Mouse (Mus musculus) midbrain, embryonic 14.5 days (tissue): Measurements from ENCODE around the gene Peli2. TPM values are rescaled to one million over a fixed set of nuclear protein-coding genes. Genes with fewer than 3 reads are reported as not detected.

Experiments used
- ATAC-seq: fragments of 200-750 bp; cut with Nextera tagmentation; 2 replicates; pipeline ENCODE4 v1.8.0; 2017; ENCODE audit warnings: moderate number of reproducible peaks, moderate library complexity; ENCODE audit not compliant: low FRiP score, low TSS enrichment
- DNase-seq: peaks from one replicate; pipeline ENCODE4 v3.0.0-alpha.2; 2015
- H3K27ac ChIP-seq: fragments of 300-500 bp; sonication (generic); replicated peaks from 2 replicates; pipeline ENCODE4 v1.5.1; 2014; ENCODE audit warnings: mild to moderate bottlenecking, low read depth, low read length, moderate library complexity
- H3K27me3 ChIP-seq: fragments of 300-500 bp; sonication (generic); 2 replicates; pipeline ENCODE4 v1.6.1; 2014; ENCODE audit warnings: low read length, control low read depth, mixed read lengths; ENCODE audit not compliant: control insufficient read depth, insufficient read depth
- H3K36me3 ChIP-seq: fragments of 300-500 bp; sonication (generic); 2 replicates; pipeline ENCODE4 v1.6.1; 2014; ENCODE audit warnings: low read length, control low read depth; ENCODE audit not compliant: control insufficient read depth, insufficient read depth
- H3K4me1 ChIP-seq: fragments of 300-500 bp; sonication (generic); 2 replicates; pipeline ENCODE4 v1.6.1; 2014; ENCODE audit warnings: mild to moderate bottlenecking, antibody characterized with exemption, low read length, control low read depth; ENCODE audit not compliant: control insufficient read depth, insufficient read depth
- H3K4me2 ChIP-seq: fragments of 300-500 bp; sonication (generic); 2 replicates; pipeline ENCODE4 v1.6.1; 2014; ENCODE audit warnings: mild to moderate bottlenecking, low read length, moderate library complexity
- H3K4me3 ChIP-seq: fragments of 300-500 bp; sonication (generic); replicated peaks from 2 replicates; pipeline ENCODE4 v1.5.1; 2014; ENCODE audit warnings: low read depth, low read length
- H3K9ac ChIP-seq: fragments of 300-500 bp; sonication (generic); replicated peaks from 2 replicates; pipeline ENCODE4 v1.6.1; 2014; ENCODE audit warnings: mild to moderate bottlenecking, low read length, moderate library complexity
- H3K9me3 ChIP-seq: fragments of 300-500 bp; sonication (generic); 2 replicates; pipeline ENCODE4 v1.6.1; 2016; ENCODE audit warnings: low read length, control low read depth, mixed read lengths; ENCODE audit not compliant: control insufficient read depth
- WGBS: fragments of 180-500 bp; shearing (Covaris S2); extraction: QIAGEN DNeasy Blood & Tissue Kit; methylation state at CpG from one replicate; pipeline ENCODE4 v1.1.7; 2014; 5-methylcytosine and 5-hydroxymethylcytosine counted together
- polyA plus RNA-seq: library from polyadenylated mRNA; unstranded; fragments of >200 nt; fragmentation: Nextera tagmentation; extraction: Ambion mirVana; gene quantifications from 2 replicates; pipeline ENCODE4 v1.2.1, GENCODE M21; 2014

Peli2 gene
- polyA plus RNA-seq, 1 experiment from 2014 or later = 8.6 TPM

DNA sequence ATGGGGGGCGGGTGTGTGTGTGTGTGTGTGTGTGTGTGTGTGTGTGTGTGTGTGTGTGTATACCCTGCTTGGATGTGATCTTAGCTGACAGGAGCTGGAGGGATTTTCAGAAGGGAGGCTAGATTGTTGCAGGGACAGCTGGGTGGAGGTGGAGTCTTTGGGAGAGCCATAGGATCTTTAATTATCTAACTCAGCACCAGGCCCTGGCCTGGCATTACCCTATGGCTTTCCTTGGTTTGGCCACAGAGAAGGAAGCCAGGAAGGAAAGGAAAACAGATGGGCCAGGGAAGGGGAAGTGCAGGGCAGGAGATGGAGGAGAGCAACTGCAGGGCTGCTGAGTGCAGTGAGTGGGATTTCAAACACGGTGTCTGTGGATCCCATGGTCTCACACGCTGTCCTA is 18.8 kb downstream of the Peli2 start:
- 88% methylated on average over 3 of the region's 3 CpGs for WGBS
- Histone ChIP-seq H3K4me1 (peaks cover 37% of the 10 kb centered on the region), H3K9me3 (no peaks in the 10 kb centered on the region), H3K4me2 (no peak overlapping the region), H3K36me3 (no peaks in the 10 kb centered on the region), H3K27ac (no peak overlapping the region), H3K9ac (no peak overlapping the region), H3K4me3 (no peak overlapping the region), H3K27me3 (no peaks in the 10 kb centered on the region)
- ATAC-seq = no peak
- no peak for DNase-seq

DNA sequence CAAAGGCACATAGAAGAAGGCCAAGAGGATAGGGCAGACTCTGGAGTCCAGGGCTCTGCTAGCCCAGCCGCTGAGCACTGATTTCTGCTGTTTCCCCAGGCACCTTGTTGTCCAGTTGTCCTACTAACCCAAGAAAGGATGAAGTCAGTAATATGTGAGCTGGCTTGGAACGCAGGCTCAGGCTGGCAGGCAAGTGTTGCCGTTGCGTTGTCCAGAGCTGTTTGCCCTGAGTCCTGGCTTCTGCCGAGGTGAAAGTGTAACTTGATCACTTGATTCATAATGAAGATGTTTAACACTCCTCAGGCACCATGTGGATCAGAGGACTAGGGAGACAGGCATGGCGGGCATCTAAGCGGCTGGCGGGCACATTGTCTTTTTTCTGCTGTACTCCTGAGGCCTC is 21.1 kb downstream of the Peli2 start:
- Histone ChIP-seq H3K4me2 (no peak overlapping the region), H3K27me3 (no peaks in the 10 kb centered on the region), H3K4me3 (no peak overlapping the region), H3K27ac (no peak overlapping the region), H3K9ac (no peak overlapping the region), H3K9me3 (no peaks in the 10 kb centered on the region), H3K4me1 (peaks cover 25% of the 10 kb centered on the region), H3K36me3 (no peaks in the 10 kb centered on the region)
- DNase-seq (no peak), ATAC-seq (no peak)
- 57% methylated on average over 8 of the region's 8 CpGs for WGBS

DNA sequence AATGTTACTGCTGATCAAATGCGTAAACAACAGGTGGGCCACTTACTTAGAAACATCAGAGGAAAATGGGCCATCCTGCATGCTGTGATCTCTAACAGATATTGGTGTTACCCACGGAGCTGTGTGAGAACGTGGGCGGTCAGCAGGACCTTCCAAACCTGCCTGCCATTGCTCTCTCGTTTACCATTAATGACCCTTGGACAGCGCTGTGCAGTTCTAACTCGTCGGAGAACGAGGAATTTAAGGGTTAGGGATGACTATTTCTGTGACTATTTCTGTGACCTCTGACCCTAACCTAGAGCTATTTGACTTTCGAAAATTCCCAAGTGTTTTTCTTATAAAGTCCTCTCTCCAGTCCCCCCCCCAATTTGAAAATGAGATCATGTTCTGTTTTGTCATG is 22.1 kb downstream of the Peli2 start:
- no peak overlapping the region for H3K9ac ChIP-seq
- no peaks in the 10 kb centered on the region for H3K9me3 ChIP-seq
- H3K27me3 ChIP-seq = no peaks in the 10 kb centered on the region
- ATAC-seq (no peak), DNase-seq (no peak)
- H3K4me2 ChIP-seq = no peak overlapping the region
- no peak overlapping the region for H3K27ac ChIP-seq
- H3K36me3 ChIP-seq = no peaks in the 10 kb centered on the region
- no peak overlapping the region for H3K4me3 ChIP-seq
- WGBS = 75% methylated on average over 10 of the region's 10 CpGs
- H3K4me1 ChIP-seq = peaks cover 20% of the 10 kb centered on the region

DNA sequence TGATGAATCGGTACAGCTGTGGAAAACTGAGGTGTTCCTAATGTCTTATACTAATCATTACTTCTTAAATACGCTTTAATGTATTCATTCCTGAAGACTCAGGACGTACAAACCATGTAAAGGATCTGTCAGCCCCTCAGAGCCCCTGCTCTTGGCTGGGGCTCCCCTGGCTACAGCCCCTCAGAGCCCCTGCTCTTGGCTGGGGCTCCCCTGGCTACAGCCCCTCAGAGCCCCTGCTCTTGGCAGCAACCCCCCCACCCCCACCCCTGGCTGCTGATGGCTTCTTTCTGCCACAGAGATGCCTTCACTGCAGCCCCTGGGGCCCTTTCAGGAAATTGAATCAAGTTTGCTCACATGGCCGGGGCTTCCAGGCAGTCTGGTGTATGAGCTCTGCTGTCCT is 22.5 kb downstream of the Peli2 start:
- H3K27ac ChIP-seq = no peak overlapping the region
- ATAC-seq = no peak
- H3K9ac ChIP-seq = no peak overlapping the region
- peaks cover 16% of the 10 kb centered on the region for H3K4me1 ChIP-seq
- no peaks in the 10 kb centered on the region for H3K9me3 ChIP-seq
- H3K4me2 ChIP-seq = no peak overlapping the region
- no peaks in the 10 kb centered on the region for H3K36me3 ChIP-seq
- H3K27me3 ChIP-seq = no peaks in the 10 kb centered on the region
- no peak overlapping the region for H3K4me3 ChIP-seq
- 35% methylated on average over 4 of the region's 4 CpGs for WGBS
- DNase-seq = no peak

DNA sequence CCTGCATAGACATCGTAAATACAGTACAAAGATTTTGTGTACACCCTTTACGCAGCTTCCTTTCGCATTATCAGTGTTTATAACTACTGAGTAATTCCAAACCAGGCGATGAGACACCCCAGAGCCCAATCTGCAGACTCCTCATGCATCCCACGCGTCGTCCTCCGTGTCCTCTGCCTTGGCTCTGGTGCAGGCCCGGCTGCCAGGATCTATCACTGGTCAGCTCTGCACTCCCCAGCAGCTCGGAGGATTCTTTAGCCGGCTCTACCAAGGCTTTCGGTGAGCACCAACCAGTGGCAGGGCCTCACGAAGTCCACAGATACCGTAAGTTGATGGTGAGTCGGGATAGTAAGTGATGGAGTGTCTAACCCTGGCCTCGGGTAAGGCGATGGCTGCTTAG is 23.7 kb downstream of the Peli2 start:
- no peaks in the 10 kb centered on the region for H3K9me3 ChIP-seq
- H3K36me3 ChIP-seq = no peaks in the 10 kb centered on the region
- H3K27me3 ChIP-seq = no peaks in the 10 kb centered on the region
- 96% methylated on average over 17 of the region's 17 CpGs for WGBS
- H3K9ac ChIP-seq = no peak overlapping the region
- H3K4me1 ChIP-seq = peaks cover 12% of the 10 kb centered on the region
- ATAC-seq = no peak
- no peak overlapping the region for H3K27ac ChIP-seq
- no peak overlapping the region for H3K4me2 ChIP-seq
- DNase-seq = no peak
- H3K4me3 ChIP-seq = no peak overlapping the region

DNA sequence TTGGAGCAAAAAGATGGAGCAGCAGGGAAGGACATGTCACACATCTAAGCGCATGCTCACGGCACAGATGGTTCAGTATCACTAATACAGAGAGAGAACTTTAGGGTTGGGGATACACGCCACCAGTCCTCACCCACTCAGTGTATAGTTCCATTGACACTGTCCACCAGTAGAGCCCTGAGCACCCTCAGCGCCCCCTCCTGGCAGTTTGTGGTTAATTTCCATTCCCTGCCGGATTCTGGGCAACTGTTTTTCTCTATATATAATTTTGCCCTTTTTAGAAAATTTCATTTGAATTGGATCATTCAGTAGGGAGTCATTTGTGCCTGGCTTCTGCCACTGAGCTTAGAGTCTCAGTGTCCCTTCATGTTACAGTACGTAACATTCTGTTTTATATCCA is 27.1 kb downstream of the Peli2 start:
- DNase-seq (no peak), ATAC-seq (no peak)
- WGBS = 79% methylated on average over 6 of the region's 6 CpGs
- peaks cover 10% of the 10 kb centered on the region for H3K4me1 ChIP-seq
- no peak overlapping the region for H3K4me3 ChIP-seq
- no peaks in the 10 kb centered on the region for H3K27me3 ChIP-seq
- no peak overlapping the region for H3K9ac ChIP-seq
- H3K36me3 ChIP-seq = no peaks in the 10 kb centered on the region
- no peak overlapping the region for H3K4me2 ChIP-seq
- no peaks in the 10 kb centered on the region for H3K9me3 ChIP-seq
- H3K27ac ChIP-seq = no peak overlapping the region

DNA sequence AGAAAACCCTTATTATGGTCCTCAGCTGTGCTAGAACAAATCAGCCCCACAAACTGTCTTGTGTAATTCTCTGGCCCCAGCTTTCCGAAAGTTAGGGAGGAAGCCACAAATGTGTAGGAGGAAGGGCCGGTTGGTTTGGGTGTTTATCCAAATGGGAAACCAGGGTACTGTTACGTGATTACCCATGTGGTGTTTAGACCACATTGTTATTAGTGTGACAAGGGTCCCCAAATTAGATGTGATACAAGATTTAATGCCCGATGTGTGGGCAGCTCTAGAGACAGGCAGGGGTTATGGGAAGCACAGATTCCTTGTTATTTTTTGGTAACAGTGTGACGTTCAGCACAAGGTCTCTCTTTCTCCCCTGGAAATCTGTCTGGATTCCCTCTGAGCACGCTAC is 28.0 kb downstream of the Peli2 start:
- Histone ChIP-seq H3K4me3 (no peak overlapping the region), H3K4me2 (no peak overlapping the region), H3K4me1 (peaks cover 3% of the 10 kb centered on the region), H3K9ac (no peak overlapping the region), H3K36me3 (no peaks in the 10 kb centered on the region), H3K27me3 (no peaks in the 10 kb centered on the region), H3K9me3 (no peaks in the 10 kb centered on the region), H3K27ac (no peak overlapping the region)
- WGBS = 93% methylated on average over 6 of the region's 6 CpGs
- DNase-seq (no peak), ATAC-seq (no peak)

DNA sequence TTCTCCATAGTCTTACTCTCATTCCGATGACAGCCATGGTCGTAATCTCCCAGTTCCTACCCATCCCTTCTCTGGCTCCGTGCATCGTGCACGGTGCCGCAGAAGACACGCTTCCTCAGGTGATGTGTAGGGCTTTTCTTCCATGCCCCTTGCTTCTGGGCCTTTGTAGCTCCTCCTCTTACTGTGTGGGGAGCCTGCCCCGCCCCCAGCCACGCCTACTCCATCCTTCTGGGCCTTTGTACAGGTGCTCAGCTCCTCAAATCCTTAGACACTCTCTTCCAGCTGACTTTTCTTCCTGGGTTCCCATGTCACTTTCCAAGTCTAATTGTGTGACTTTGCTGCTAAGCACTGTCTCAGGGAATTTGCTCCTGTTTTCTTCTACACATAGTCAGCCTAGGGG is 28.7 kb downstream of the Peli2 start:
- DNase-seq (no peak), ATAC-seq (no peak)
- no peaks in the 10 kb centered on the region for H3K36me3 ChIP-seq
- H3K4me1 ChIP-seq = no peaks in the 10 kb centered on the region
- no peak overlapping the region for H3K4me2 ChIP-seq
- no peak overlapping the region for H3K9ac ChIP-seq
- no peaks in the 10 kb centered on the region for H3K27me3 ChIP-seq
- H3K4me3 ChIP-seq = no peak overlapping the region
- WGBS = 93% methylated on average over 9 of the region's 9 CpGs
- no peak overlapping the region for H3K27ac ChIP-seq
- H3K9me3 ChIP-seq = no peaks in the 10 kb centered on the region

DNA sequence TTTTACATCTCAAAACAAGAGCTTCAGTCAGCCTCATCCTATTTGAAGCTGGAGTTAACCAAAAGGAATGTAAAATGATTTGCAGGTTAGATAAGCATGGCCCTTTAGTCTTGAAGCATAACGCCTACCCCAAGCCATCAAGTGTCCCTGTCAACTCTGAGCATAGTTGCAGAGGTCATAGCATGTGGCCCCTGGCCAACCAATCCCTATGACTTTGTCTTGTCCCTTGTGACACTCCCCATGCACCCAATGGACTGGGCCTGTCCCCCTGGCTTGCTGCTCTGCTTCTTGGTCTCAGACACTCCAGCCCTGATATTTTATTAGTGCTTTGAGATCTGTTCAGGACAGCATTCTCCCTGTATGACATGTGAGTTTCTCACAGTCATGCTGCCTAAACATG is 30.3 kb downstream of the Peli2 start:
- DNase-seq (no peak), ATAC-seq (no peak)
- Histone ChIP-seq H3K4me3 (no peak overlapping the region), H3K27ac (no peak overlapping the region), H3K9ac (no peak overlapping the region), H3K4me1 (no peaks in the 10 kb centered on the region), H3K27me3 (no peaks in the 10 kb centered on the region), H3K4me2 (no peak overlapping the region), H3K36me3 (no peaks in the 10 kb centered on the region), H3K9me3 (no peaks in the 10 kb centered on the region)
- WGBS = 92% methylated on average over 1 of the region's 1 CpGs
